Mouse (Mus musculus): ENCODE measurements around the gene Igbp1. TPM values are rescaled to one million over a fixed set of nuclear protein-coding genes. Genes with fewer than 3 reads are reported as not detected.

Igbp1 gene
- total RNA-seq, 1 experiment from 2014 or later, result 115 TPM

Other genes with a start within 250 kb of the Igbp1 start
- not detected in 2 replicates for gene Otud6a, start 65.3 kb upstream of the Igbp1 start, total RNA-seq (2017)
- gene Awat2, start 51.6 kb upstream of the Igbp1 start, total RNA-seq (2017), result 0.82 TPM in 1 of 2 replicates, not detected in the other
- not detected in 2 replicates for gene Dgat2l6, start 30.5 kb downstream of the Igbp1 start, total RNA-seq (2017)
- not detected in 2 replicates for gene Awat1, start 78.0 kb downstream of the Igbp1 start, total RNA-seq (2017)
- not detected in 2 replicates for gene P2ry4, start 100.6 kb downstream of the Igbp1 start, total RNA-seq (2017)
- gene Arr3, start 111.2 kb downstream of the Igbp1 start, total RNA-seq (2017), result not detected in 2 replicates
- gene Kif4, start 131.4 kb downstream of the Igbp1 start, total RNA-seq (2017), result 42.7 and 50.8 TPM in 2 replicates
- 20.1 and 20.9 TPM in 2 replicates for gene Pdzd11, start 132.3 kb downstream of the Igbp1 start, total RNA-seq (2017)
- gene Gdpd2, start 235.6 kb downstream of the Igbp1 start, total RNA-seq (2017), result 0.58 TPM in 1 of 2 replicates, not detected in the other